Comparison of ENCODE assay signal across 27 mouse cellular contexts in the genomic region with DNA sequence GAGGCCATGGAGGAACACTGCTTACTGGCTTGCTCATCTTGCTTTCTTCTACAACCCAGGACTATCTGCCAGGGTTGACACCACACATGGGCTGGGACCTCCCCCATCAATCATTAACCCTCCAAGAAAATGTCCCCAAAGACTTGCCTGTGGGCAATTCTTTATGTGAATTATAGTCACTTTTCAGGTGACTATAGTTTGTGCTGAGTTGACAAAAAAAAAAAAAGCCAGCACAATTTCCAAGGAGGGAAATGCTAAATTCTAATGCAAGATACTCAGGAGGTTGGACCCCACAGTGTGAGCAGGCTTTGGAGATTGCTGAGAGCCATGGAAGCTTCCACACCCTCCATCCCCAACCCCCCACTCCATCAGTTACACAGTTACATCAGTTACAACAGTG.
"Had no signal": no experiment of that assay in that cellular context is flagged by ENCODE, and none has a peak within 500 bp of the region (broad histone marks: within the 10 kb centered on the region; RNA-seq: fewer than 3 reads in every experiment).

No protein-coding gene starts in this region.

- H3K9ac ChIP-seq: limb, embryonic 12.5 days; limb, embryonic 13.5 days; limb, embryonic 15.5 days; liver, embryonic 12.5 days; liver, embryonic 13.5 days; liver, embryonic 14.5 days; liver, embryonic 15.5 days; liver, postnatal 0 days; lung, embryonic 14.5 days; lung, embryonic 15.5 days; midbrain, embryonic 12.5 days; midbrain, embryonic 13.5 days had no signal

- H3K4me2 ChIP-seq: liver, embryonic 12.5 days; liver, embryonic 13.5 days; liver, embryonic 15.5 days; lung, embryonic 15.5 days; midbrain, embryonic 11.5 days had no signal

- H3K27me3 ChIP-seq: lung, embryonic 15.5 days; midbrain, embryonic 15.5 days had no signal

- H3K4me3 ChIP-seq: limb, embryonic 12.5 days; limb, embryonic 15.5 days; liver, embryonic 12.5 days; liver, embryonic 13.5 days; liver, embryonic 15.5 days; lung, embryonic 15.5 days; midbrain, embryonic 13.5 days; midbrain, embryonic 15.5 days; myocyte; neural tube, embryonic 12.5 days had no signal

- H3K9me3 ChIP-seq: limb, embryonic 12.5 days; limb, embryonic 13.5 days; limb, embryonic 15.5 days; liver, embryonic 12.5 days; liver, embryonic 13.5 days; liver, embryonic 15.5 days; lung, embryonic 15.5 days; midbrain, embryonic 10.5 days; midbrain, embryonic 12.5 days; midbrain, embryonic 13.5 days; midbrain, embryonic 15.5 days; neural tube, embryonic 12.5 days had no signal

- H3K36me3 ChIP-seq: limb, embryonic 12.5 days; limb, embryonic 13.5 days; limb, embryonic 15.5 days; liver, embryonic 12.5 days; liver, embryonic 13.5 days; liver, embryonic 15.5 days; lung, embryonic 15.5 days; midbrain, embryonic 10.5 days; midbrain, embryonic 12.5 days; midbrain, embryonic 13.5 days; midbrain, embryonic 15.5 days; neural tube, embryonic 12.5 days had no signal

- DNase-seq: left cerebral cortex, postnatal 4 days; liver; liver, embryonic 13.5 days; liver, postnatal 0 days; lung, adult 18-20 months; lung, adult 2 months; lung, embryonic 14.5 days; lung, postnatal 10 days; lung, postnatal 14 days; lung, postnatal 36 days; lung, postnatal 4 days; midbrain, embryonic 14.5 days had no signal

- H3K27ac ChIP-seq: limb, embryonic 12.5 days; limb, embryonic 13.5 days; limb, embryonic 15.5 days; liver, embryonic 12.5 days; liver, embryonic 13.5 days; liver, embryonic 14.5 days; liver, embryonic 15.5 days; lung, embryonic 15.5 days; macrophage; midbrain, embryonic 12.5 days; midbrain, embryonic 15.5 days; neural tube, embryonic 12.5 days had no signal

- H3K4me1 ChIP-seq: limb, embryonic 13.5 days; liver, embryonic 12.5 days; liver, embryonic 13.5 days; lung, embryonic 15.5 days had no signal
